Comparison of ENCODE assay signal across 8 mouse cellular contexts in genomic region chr2:120729775-120730585, GRCm38 (mm10).
DNase-seq lines count a peak whose midpoint lies in the region; ATAC-seq and TF ChIP-seq lines count a peak whose summit lies in the region.

No protein-coding gene starts in this region.

- no peak overlapping the region for H3K27ac ChIP-seq in bone marrow, adult 2 months (ENCODE audit: control insufficient read depth, insufficient read depth, low read depth, low read length, poor library complexity)
- H3K27ac ChIP-seq in intestine, embryonic 15.5 days, result no peak overlapping the region
- H3K27ac ChIP-seq in midbrain, embryonic 14.5 days (replicated peaks; ENCODE audit: low read depth, low read length), result no peak overlapping the region

- ATAC-seq in intestine, embryonic 15.5 days, result no peak
- ATAC-seq in midbrain, embryonic 14.5 days (ENCODE audit: low FRiP score, low TSS enrichment), result no peak
- ATAC-seq in inflammation-experienced regulatory T-cells, adult 6 months, result no peak

- no peak for TF ChIP-seq CTCF in bone marrow, adult 2 months (IDR thresholded peaks at IDR 0.05; ENCODE audit: control insufficient read depth, insufficient read depth, low read length)

- peak overlapping the region; percentile 100 for H3K4me3 ChIP-seq in bone marrow, adult 2 months (replicated peaks; ENCODE audit: control insufficient read depth, low read depth, low read length)
- peak overlapping the region; percentile 79 for H3K4me3 ChIP-seq in erythroblast, embryonic 14.5 days (replicated peaks)
- H3K4me3 ChIP-seq in intestine, embryonic 15.5 days (replicated peaks), result peak overlapping the region; percentile 93
- H3K4me3 ChIP-seq in midbrain, embryonic 14.5 days (replicated peaks; ENCODE audit: low read depth, low read length), result peak overlapping the region; percentile 94

- no peaks in the 10 kb centered on the region for H3K27me3 ChIP-seq in erythroblast, embryonic 14.5 days (ENCODE audit: control insufficient read depth)
- H3K27me3 ChIP-seq in intestine, embryonic 15.5 days (replicated peaks), result no peaks in the 10 kb centered on the region
- H3K27me3 ChIP-seq in midbrain, embryonic 14.5 days (ENCODE audit: control insufficient read depth, insufficient read depth, low read length), result no peaks in the 10 kb centered on the region

- no peak for TF ChIP-seq POLR2A in bone marrow, adult 2 months (IDR thresholded peaks at IDR 0.05; ENCODE audit: borderline replicate concordance, control insufficient read depth, low read depth, low read length)

- no peaks in the 10 kb centered on the region; the same call in 1 of the 2 replicates for H3K4me1 ChIP-seq in bone marrow, adult 2 months (ENCODE audit: control insufficient read depth, insufficient read depth, low read length)
- peaks cover 64% of the 10 kb centered on the region for H3K4me1 ChIP-seq in erythroblast, embryonic 14.5 days (ENCODE audit: control insufficient read depth)
- peaks cover 11% of the 10 kb centered on the region; the same call in 1 of the 2 replicates for H3K4me1 ChIP-seq in intestine, embryonic 15.5 days (replicated peaks)
- peaks cover 23% of the 10 kb centered on the region for H3K4me1 ChIP-seq in midbrain, embryonic 14.5 days (ENCODE audit: control insufficient read depth, insufficient read depth, low read length)

- peak; percentile 9 to 20 for DNase-seq in layer of hippocampus, postnatal 36 days
- no peak for DNase-seq in layer of hippocampus, adult 9-11 months
- DNase-seq in midbrain, embryonic 14.5 days, result peak; percentile 35
- DNase-seq in thymus, postnatal 10 days (ENCODE audit: low spot score in 2 of 2), result peak; percentile 21 to 24

- peaks cover 53% of the 10 kb centered on the region for H3K36me3 ChIP-seq in erythroblast, embryonic 14.5 days (ENCODE audit: control insufficient read depth)
- peaks cover 11% of the 10 kb centered on the region for H3K36me3 ChIP-seq in intestine, embryonic 15.5 days
- peaks cover 34% of the 10 kb centered on the region for H3K36me3 ChIP-seq in midbrain, embryonic 14.5 days (ENCODE audit: control insufficient read depth, insufficient read depth, low read length)

- H3K9ac ChIP-seq in intestine, embryonic 15.5 days, result peak overlapping the region; percentile 95
- peak overlapping the region; percentile 93 for H3K9ac ChIP-seq in midbrain, embryonic 14.5 days (replicated peaks; ENCODE audit: low read length)

- H3K4me2 ChIP-seq in intestine, embryonic 15.5 days (replicated peaks), result peak overlapping the region; percentile 94
- peak overlapping the region; percentile 97 for H3K4me2 ChIP-seq in midbrain, embryonic 14.5 days (ENCODE audit: low read length)

- WGBS in bone marrow, adult 2 months, result 21% methylated on average over 23 of the region's 23 CpGs
- 6% methylated on average over 23 of the region's 23 CpGs for WGBS in intestine, embryonic 15.5 days
- 9% methylated on average over 23 of the region's 23 CpGs for WGBS in midbrain, embryonic 14.5 days

- H3K9me3 ChIP-seq in erythroblast, embryonic 14.5 days (ENCODE audit: control insufficient read depth, low read length), result no peaks in the 10 kb centered on the region
- no peaks in the 10 kb centered on the region for H3K9me3 ChIP-seq in intestine, embryonic 15.5 days
- no peaks in the 10 kb centered on the region for H3K9me3 ChIP-seq in midbrain, embryonic 14.5 days (ENCODE audit: control insufficient read depth, low read length)
